Mouse (Mus musculus): ENCODE data around the gene Slc43a2. TPM values are rescaled to one million over a fixed set of nuclear protein-coding genes. Genes with fewer than 3 reads are reported as not detected.

Gene Slc43a2
- polyA plus RNA-seq, 1 experiment from 2014 or later = 6.4 TPM

- TF ChIP-seq CTCF (IDR thresholded peaks at IDR 0.05; ENCODE audit: low read depth) (no peak), EP300 (optimal IDR thresholded peaks at IDR 0.05) (no peak)
- H3K36me3 ChIP-seq (ENCODE audit: control insufficient read depth, insufficient read depth, low read length) = no peaks in the 10 kb centered on the region
- ATAC-seq (ENCODE audit: low FRiP score, low TSS enrichment) (no peak), DNase-seq (ENCODE audit: low spot score) (no peak)
- H3K27me3 ChIP-seq (ENCODE audit: control insufficient read depth, insufficient read depth, low read length) = no peaks in the 10 kb centered on the region
- no peaks in the 10 kb centered on the region for H3K9me3 ChIP-seq (ENCODE audit: control insufficient read depth, low read length)
- no peak overlapping the region for H3K27ac ChIP-seq (replicated peaks)
- no peak overlapping the region for H3K4me3 ChIP-seq (ENCODE audit: low read depth, low read length)
- H3K4me2 ChIP-seq (replicated peaks; ENCODE audit: low read depth) = no peak overlapping the region
- peaks cover 10% of the 10 kb centered on the region for H3K4me1 ChIP-seq (replicated peaks; ENCODE audit: control insufficient read depth, insufficient read depth)
- no peak overlapping the region for H3K9ac ChIP-seq (ENCODE audit: low read length)
- 87% methylated on average over 12 of the region's 12 CpGs for WGBS
Observed at GRCm38 (mm10) chr11:75536255-75537024, 4.9 kb downstream of the Slc43a2 start.

GRCm38 (mm10) chr11:75537025-75537414, 5.5 kb downstream of the Slc43a2 start:
- DNase-seq (ENCODE audit: low spot score) (no peak), ATAC-seq (ENCODE audit: low FRiP score, low TSS enrichment) (no peak)
- Histone ChIP-seq H3K4me2 (replicated peaks; ENCODE audit: low read depth) (no peak overlapping the region), H3K36me3 (ENCODE audit: control insufficient read depth, insufficient read depth, low read length) (no peaks in the 10 kb centered on the region), H3K27ac (replicated peaks) (no peak overlapping the region), H3K4me1 (replicated peaks; ENCODE audit: control insufficient read depth, insufficient read depth) (peaks cover 10% of the 10 kb centered on the region), H3K9me3 (ENCODE audit: control insufficient read depth, low read length) (no peaks in the 10 kb centered on the region), H3K9ac (ENCODE audit: low read length) (no peak overlapping the region), H3K27me3 (ENCODE audit: control insufficient read depth, insufficient read depth, low read length) (no peaks in the 10 kb centered on the region), H3K4me3 (ENCODE audit: low read depth, low read length) (no peak overlapping the region)
- WGBS = 84% methylated on average over 8 of the region's 8 CpGs
- TF ChIP-seq CTCF (IDR thresholded peaks at IDR 0.05; ENCODE audit: low read depth) (no peak), EP300 (optimal IDR thresholded peaks at IDR 0.05) (no peak)

GRCm38 (mm10) chr11:75537491-75538183, 6.1 kb downstream of the Slc43a2 start:
- no peaks in the 10 kb centered on the region for H3K9me3 ChIP-seq (ENCODE audit: control insufficient read depth, low read length)
- peak; percentile 58; the same call in 1 of the 2 replicates for ATAC-seq (ENCODE audit: low FRiP score, low TSS enrichment)
- TF ChIP-seq CTCF (IDR thresholded peaks at IDR 0.05; ENCODE audit: low read depth) (peak; percentile 44), EP300 (optimal IDR thresholded peaks at IDR 0.05) (no peak)
- H3K4me2 ChIP-seq (replicated peaks; ENCODE audit: low read depth) = no peak overlapping the region
- H3K9ac ChIP-seq (ENCODE audit: low read length) = no peak overlapping the region
- peaks cover 5% of the 10 kb centered on the region; the same call in 1 of the 2 replicates for H3K4me1 ChIP-seq (replicated peaks; ENCODE audit: control insufficient read depth, insufficient read depth)
- H3K4me3 ChIP-seq (ENCODE audit: low read depth, low read length) = no peak overlapping the region
- no peaks in the 10 kb centered on the region for H3K27me3 ChIP-seq (ENCODE audit: control insufficient read depth, insufficient read depth, low read length)
- peak; percentile 53 for DNase-seq (ENCODE audit: low spot score)
- WGBS = 63% methylated on average over 11 of the region's 11 CpGs
- H3K27ac ChIP-seq (replicated peaks) = peak overlapping the region; percentile 61; the same call in 1 of the 2 replicates
- no peaks in the 10 kb centered on the region for H3K36me3 ChIP-seq (ENCODE audit: control insufficient read depth, insufficient read depth, low read length)

- peak overlapping the region; percentile 61; the same call in 1 of the 2 replicates for H3K27ac ChIP-seq (replicated peaks)
Observed at GRCm38 (mm10) chr11:75538184-75538969, 6.9 kb downstream of the Slc43a2 start.

GRCm38 (mm10) chr11:75538970-75539299, 7.4 kb downstream of the Slc43a2 start:
- no peak for ATAC-seq (ENCODE audit: low FRiP score, low TSS enrichment)
- 0 out of 2 replicates have a peak, but pooled peaks cover 2% of the 10 kb centered on the region for H3K4me1 ChIP-seq (replicated peaks; ENCODE audit: control insufficient read depth, insufficient read depth)
- H3K9me3 ChIP-seq (ENCODE audit: control insufficient read depth, low read length) = no peaks in the 10 kb centered on the region
- H3K36me3 ChIP-seq (ENCODE audit: control insufficient read depth, insufficient read depth, low read length) = no peaks in the 10 kb centered on the region
- H3K27ac ChIP-seq (replicated peaks) = no peak overlapping the region
- no peak overlapping the region for H3K4me3 ChIP-seq (ENCODE audit: low read depth, low read length)
- no peak overlapping the region for H3K4me2 ChIP-seq (replicated peaks; ENCODE audit: low read depth)
- H3K9ac ChIP-seq (ENCODE audit: low read length) = no peak overlapping the region
- no peak for DNase-seq (ENCODE audit: low spot score)
- 70% methylated on average over 13 of the region's 13 CpGs for WGBS
- TF ChIP-seq EP300 (optimal IDR thresholded peaks at IDR 0.05) = no peak
- no peak for TF ChIP-seq CTCF (IDR thresholded peaks at IDR 0.05; ENCODE audit: low read depth)
- no peaks in the 10 kb centered on the region for H3K27me3 ChIP-seq (ENCODE audit: control insufficient read depth, insufficient read depth, low read length)

More at GRCm38 (mm10) chr11:75538184-75538969, 6.9 kb downstream of the Slc43a2 start:
- H3K4me3 ChIP-seq (ENCODE audit: low read depth, low read length) = no peak overlapping the region
- H3K4me1 ChIP-seq (replicated peaks; ENCODE audit: control insufficient read depth, insufficient read depth) = 0 out of 2 replicates have a peak, but pooled peaks cover 2% of the 10 kb centered on the region
- no peaks in the 10 kb centered on the region for H3K27me3 ChIP-seq (ENCODE audit: control insufficient read depth, insufficient read depth, low read length)
- no peaks in the 10 kb centered on the region for H3K9me3 ChIP-seq (ENCODE audit: control insufficient read depth, low read length)
- H3K36me3 ChIP-seq (ENCODE audit: control insufficient read depth, insufficient read depth, low read length) = no peaks in the 10 kb centered on the region
- DNase-seq (ENCODE audit: low spot score) = no peak
- no peak overlapping the region for H3K4me2 ChIP-seq (replicated peaks; ENCODE audit: low read depth)
- ATAC-seq (ENCODE audit: low FRiP score, low TSS enrichment) = peak; percentile 10; the same call in 1 of the 2 replicates
- WGBS = 57% methylated on average over 9 of the region's 9 CpGs
- TF ChIP-seq CTCF (IDR thresholded peaks at IDR 0.05; ENCODE audit: low read depth) (no peak), EP300 (optimal IDR thresholded peaks at IDR 0.05) (no peak)
- H3K9ac ChIP-seq (ENCODE audit: low read length) = no peak overlapping the region

Data from stomach, postnatal 0 days (tissue).